Mouse (Mus musculus) layer of hippocampus, postnatal 14 days (tissue): ENCODE measurements around the gene Akr1c18. TPM values are rescaled to one million over a fixed set of nuclear protein-coding genes. Genes with fewer than 3 reads are reported as not detected.

ENCODE experiments used
- DNase-seq, 2 experiments: peaks; one replicate each; pipeline ENCODE4 v3.0.0; 2021 to 2022; ENCODE audit warnings: low spot score in 2 of 2, mixed read lengths in 1 of 2
- total RNA-seq, 2 experiments: library from RNA; stranded (reverse); gene quantifications; 2 replicates each; pipeline ENCODE4 v1.2.3; 2021

The Akr1c18 gene
- total RNA-seq, 2 experiments from 2014 or later, result 2.1 to 2.7 TPM

DNA sequence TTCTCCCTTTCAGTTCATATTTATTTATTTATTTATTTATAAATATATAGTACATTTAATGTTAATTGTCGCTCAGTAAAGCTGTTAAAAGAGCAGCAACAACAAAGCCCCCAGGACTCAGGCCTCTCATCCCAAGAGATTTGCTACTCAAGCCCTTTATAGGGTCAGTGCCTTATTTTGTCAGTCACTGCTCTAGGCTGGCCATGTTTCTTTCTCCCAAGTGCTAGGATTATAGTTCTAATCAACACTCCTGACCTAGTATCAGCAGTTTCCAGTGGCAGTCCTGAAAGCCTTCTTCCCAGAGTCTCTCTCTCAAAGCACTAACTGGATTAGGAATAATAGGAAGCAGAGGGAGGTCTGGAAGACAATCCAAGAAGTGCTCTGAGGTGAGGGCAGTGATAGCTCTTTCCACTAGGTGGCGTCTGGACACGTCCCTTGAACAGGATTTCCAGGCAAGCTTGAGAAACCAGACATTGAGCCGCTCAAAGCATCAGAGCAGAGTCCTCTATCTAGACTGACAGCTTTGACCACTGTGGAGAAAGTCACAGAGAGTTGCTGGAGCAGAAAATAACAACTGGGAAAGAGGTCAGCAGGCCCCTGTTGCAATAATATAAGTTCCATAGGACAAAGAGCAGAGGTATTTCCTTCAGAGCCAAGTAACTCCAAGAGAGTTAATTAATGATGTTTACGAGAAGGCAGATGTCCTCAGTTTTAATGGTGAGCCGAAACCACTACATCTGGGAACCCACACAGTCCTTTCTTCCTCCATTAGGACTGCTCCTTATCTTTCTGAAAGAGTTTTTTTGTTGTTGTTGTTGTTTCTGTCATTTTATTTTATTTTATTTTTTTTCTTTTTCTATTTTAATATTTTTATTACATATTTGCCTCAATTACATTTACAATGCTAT is 39.9 kb downstream of the Akr1c18 start:
- peak; percentile 32 to 64 for DNase-seq

DNA sequence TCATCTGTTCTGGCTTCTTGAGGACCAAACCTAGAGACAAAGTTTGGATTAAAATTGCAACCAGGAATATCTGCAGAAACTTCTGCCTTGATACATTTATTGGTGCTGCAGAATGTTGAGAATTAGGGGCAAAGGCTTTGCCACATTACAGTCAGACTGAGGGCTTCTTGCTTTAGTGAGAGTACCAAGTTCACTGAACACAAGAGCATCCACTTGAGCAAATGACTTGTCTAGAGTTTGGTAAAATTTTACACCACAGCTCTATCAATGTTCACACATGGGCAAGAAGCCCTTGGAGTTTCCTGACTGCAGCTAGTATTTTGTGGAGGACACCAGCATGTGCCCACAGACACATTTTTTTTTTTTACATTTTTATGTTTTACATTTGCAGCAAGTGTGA is 47.7 kb downstream of the Akr1c18 start:
- no peak for DNase-seq

- no peak for DNase-seq
Observed at GRCm38 (mm10) chr13:4101691-4102090, 48.8 kb downstream of the Akr1c18 start.

Other genes with a start within 250 kb of the Akr1c18 start
- gene Net1, start 232.4 kb downstream of the Akr1c18 start, total RNA-seq, result 10 to 100 TPM; 24.1 to 28.6 TPM
- gene Tubal3, start 232.4 kb downstream of the Akr1c18 start, total RNA-seq, result not detected
- gene Ucn3, start 205.3 kb downstream of the Akr1c18 start, total RNA-seq, result not detected
- 1 to 10 TPM; 1.8 to 2.1 TPM for gene Akr1c14, start 101.6 kb downstream of the Akr1c18 start, total RNA-seq
- gene Akr1c13, start 40.5 kb upstream of the Akr1c18 start, total RNA-seq, result 1 to 10 TPM in 1 of 2 experiments, under 1 TPM in 1; 0.35 to 1.7 TPM
- gene Akr1c19, start 78.0 kb upstream of the Akr1c18 start, total RNA-seq, result under 1 TPM in 1 of 2 experiments, not detected in 1; 0.18 TPM
- not detected for gene Akr1c12, start 128.8 kb upstream of the Akr1c18 start, total RNA-seq